Mouse (Mus musculus): ENCODE data around the gene Abca4.

- TF ChIP-seq POLR2A (IDR thresholded peaks at IDR 0.05; ENCODE audit: borderline replicate concordance, control insufficient read depth, low read depth, low read length) (no peak), CTCF (IDR thresholded peaks at IDR 0.05; ENCODE audit: control insufficient read depth, insufficient read depth, low read length) (no peak)
These were observed 67.1 kb downstream of the Abca4 start for GRCm38 (mm10) chr3:122111141-122111981.

Data from bone marrow, adult 2 months (tissue).